Mouse (Mus musculus): Measurements from ENCODE around the gene Troap. TPM values are rescaled to one million over a fixed set of nuclear protein-coding genes. Genes with fewer than 3 reads are reported as not detected.

Gene Troap
- polyA plus RNA-seq, 1 experiment: 27.8 TPM

- Histone ChIP-seq H3K9me3 (no peaks in the 10 kb centered on the region), H3K4me1 (peaks cover 61% of the 10 kb centered on the region), H3K36me3 (replicated peaks; ENCODE audit: low read length) (peaks cover 40% of the 10 kb centered on the region), H3K27me3 (replicated peaks) (no peaks in the 10 kb centered on the region), H3K4me3 (replicated peaks) (peak overlapping the region; percentile 94)
- TF ChIP-seq GATA1 (IDR thresholded peaks at IDR 0.05; ENCODE audit: borderline replicate concordance, low read length) (no peak), FLI1 (IDR thresholded peaks at IDR 0.05; ENCODE audit: low read length) (no peak)
Measured at GRCm38 (mm10) chr15:99032041-99032725, 42.2 kb upstream of the Troap start.

GRCm38 (mm10) chr15:99032726-99033250 lies 41.6 kb upstream of the Troap start:
- Histone ChIP-seq H3K4me3 (replicated peaks) (peak overlapping the region; percentile 94), H3K36me3 (replicated peaks; ENCODE audit: low read length) (peaks cover 40% of the 10 kb centered on the region), H3K27me3 (replicated peaks) (no peaks in the 10 kb centered on the region), H3K9me3 (no peaks in the 10 kb centered on the region), H3K4me1 (peaks cover 60% of the 10 kb centered on the region)
- no peak for TF ChIP-seq FLI1 (IDR thresholded peaks at IDR 0.05; ENCODE audit: low read length)
- no peak for TF ChIP-seq GATA1 (IDR thresholded peaks at IDR 0.05; ENCODE audit: borderline replicate concordance, low read length)

GRCm38 (mm10) chr15:99033498-99034270 lies 40.7 kb upstream of the Troap start:
- no peak for TF ChIP-seq FLI1 (IDR thresholded peaks at IDR 0.05; ENCODE audit: low read length)
- Histone ChIP-seq H3K9me3 (no peaks in the 10 kb centered on the region), H3K36me3 (replicated peaks; ENCODE audit: low read length) (peaks cover 49% of the 10 kb centered on the region), H3K4me1 (peaks cover 61% of the 10 kb centered on the region), H3K4me3 (replicated peaks) (peak overlapping the region; percentile 94), H3K27me3 (replicated peaks) (no peaks in the 10 kb centered on the region)

- H3K27me3 ChIP-seq (replicated peaks): no peaks in the 10 kb centered on the region
- peak overlapping the region; percentile 11 for H3K4me3 ChIP-seq (replicated peaks)
- peaks cover 63% of the 10 kb centered on the region for H3K36me3 ChIP-seq (replicated peaks; ENCODE audit: low read length)
- H3K4me1 ChIP-seq: peaks cover 69% of the 10 kb centered on the region
- TF ChIP-seq FLI1 (IDR thresholded peaks at IDR 0.05; ENCODE audit: low read length) (no peak), GATA1 (IDR thresholded peaks at IDR 0.05; ENCODE audit: borderline replicate concordance, low read length) (no peak)
- H3K9me3 ChIP-seq: no peaks in the 10 kb centered on the region
Measured at GRCm38 (mm10) chr15:99035431-99035830, 38.9 kb upstream of the Troap start.

GRCm38 (mm10) chr15:99036249-99036905 lies 38.0 kb upstream of the Troap start:
- H3K4me1 ChIP-seq: peaks cover 73% of the 10 kb centered on the region
- no peak for TF ChIP-seq FLI1 (IDR thresholded peaks at IDR 0.05; ENCODE audit: low read length)
- TF ChIP-seq GATA1 (IDR thresholded peaks at IDR 0.05; ENCODE audit: borderline replicate concordance, low read length): no peak

GRCm38 (mm10) chr15:99038025-99038424 lies 36.4 kb upstream of the Troap start:
- Histone ChIP-seq H3K9me3 (no peaks in the 10 kb centered on the region), H3K4me1 (peaks cover 64% of the 10 kb centered on the region), H3K27me3 (replicated peaks) (peaks cover 13% of the 10 kb centered on the region), H3K4me3 (replicated peaks) (no peak overlapping the region), H3K36me3 (replicated peaks; ENCODE audit: low read length) (peaks cover 54% of the 10 kb centered on the region)
- TF ChIP-seq GATA1 (IDR thresholded peaks at IDR 0.05; ENCODE audit: borderline replicate concordance, low read length) (no peak), FLI1 (IDR thresholded peaks at IDR 0.05; ENCODE audit: low read length) (no peak)

More at GRCm38 (mm10) chr15:99036249-99036905, 38.0 kb upstream of the Troap start:
- H3K36me3 ChIP-seq (replicated peaks; ENCODE audit: low read length): peaks cover 63% of the 10 kb centered on the region
- peaks cover 3% of the 10 kb centered on the region for H3K27me3 ChIP-seq (replicated peaks)
- H3K4me3 ChIP-seq (replicated peaks): no peak overlapping the region
- no peaks in the 10 kb centered on the region for H3K9me3 ChIP-seq

- Histone ChIP-seq H3K4me1 (peaks cover 56% of the 10 kb centered on the region), H3K36me3 (replicated peaks; ENCODE audit: low read length) (peaks cover 52% of the 10 kb centered on the region), H3K27me3 (replicated peaks) (peaks cover 13% of the 10 kb centered on the region), H3K4me3 (replicated peaks) (no peak overlapping the region), H3K9me3 (no peaks in the 10 kb centered on the region)
- TF ChIP-seq FLI1 (IDR thresholded peaks at IDR 0.05; ENCODE audit: low read length) (no peak), GATA1 (IDR thresholded peaks at IDR 0.05; ENCODE audit: borderline replicate concordance, low read length) (no peak)
Measured at GRCm38 (mm10) chr15:99038797-99039196, 35.6 kb upstream of the Troap start.

GRCm38 (mm10) chr15:99039306-99039705 lies 35.1 kb upstream of the Troap start:
- Histone ChIP-seq H3K36me3 (replicated peaks; ENCODE audit: low read length) (peaks cover 50% of the 10 kb centered on the region), H3K27me3 (replicated peaks) (peaks cover 13% of the 10 kb centered on the region), H3K9me3 (peaks cover 3% of the 10 kb centered on the region), H3K4me1 (peaks cover 53% of the 10 kb centered on the region), H3K4me3 (replicated peaks) (no peak overlapping the region)
- TF ChIP-seq GATA1 (IDR thresholded peaks at IDR 0.05; ENCODE audit: borderline replicate concordance, low read length): no peak
- no peak for TF ChIP-seq FLI1 (IDR thresholded peaks at IDR 0.05; ENCODE audit: low read length)

- peaks cover 9% of the 10 kb centered on the region for H3K9me3 ChIP-seq
- no peak for TF ChIP-seq GATA1 (IDR thresholded peaks at IDR 0.05; ENCODE audit: borderline replicate concordance, low read length)
- TF ChIP-seq FLI1 (IDR thresholded peaks at IDR 0.05; ENCODE audit: low read length): no peak
Measured at GRCm38 (mm10) chr15:99039996-99040919, 34.1 kb upstream of the Troap start.

More at GRCm38 (mm10) chr15:99039996-99040919, 34.1 kb upstream of the Troap start:
- Histone ChIP-seq H3K36me3 (replicated peaks; ENCODE audit: low read length) (peaks cover 40% of the 10 kb centered on the region), H3K27me3 (replicated peaks) (peaks cover 17% of the 10 kb centered on the region), H3K4me1 (peaks cover 49% of the 10 kb centered on the region), H3K4me3 (replicated peaks) (no peak overlapping the region)

All from megakaryocyte, embryonic 14.5 days (primary cell).